25 mouse cellular contexts compared by ENCODE assay signal in genomic region chr14:26035439-26035838, GRCm38 (mm10). TPM values are rescaled to one million over a fixed set of nuclear protein-coding genes. Genes with fewer than 3 reads are reported as not detected.
"Had no signal": no experiment of that assay in that cellular context is flagged by ENCODE, and none has a peak within 500 bp of the region (broad histone marks: within the 10 kb centered on the region; RNA-seq: fewer than 3 reads in every experiment).

No protein-coding gene starts in this region.

RNA-seq across cellular contexts. Expression of gene Gm9780, which starts 7.1 kb away (rescaled TPM):
- polyA plus RNA-seq: limb, embryonic 10.5 days; limb, embryonic 11.5 days; limb, embryonic 12.5 days; macrophage had no signal

RNA-seq across cellular contexts. Expression of gene Tmem254c, which starts 31.7 kb away (rescaled TPM):
- polyA plus RNA-seq: macrophage had no signal

RNA-seq across cellular contexts. Expression of gene Cphx2, which starts 45.9 kb away (rescaled TPM):
- polyA plus RNA-seq: limb, embryonic 10.5 days; limb, embryonic 11.5 days; limb, embryonic 12.5 days; limb, embryonic 13.5 days; limb, embryonic 14.5 days; limb, embryonic 15.5 days; liver, embryonic 11.5 days; liver, embryonic 12.5 days; liver, embryonic 13.5 days; liver, embryonic 14.5 days; liver, embryonic 15.5 days; liver, embryonic 16.5 days; liver, postnatal 0 days; lung, adult 2 months; lung, embryonic 15.5 days; macrophage; midbrain, embryonic 10.5 days; midbrain, embryonic 11.5 days; midbrain, embryonic 12.5 days; midbrain, embryonic 13.5 days; midbrain, embryonic 14.5 days; midbrain, embryonic 15.5 days; midbrain, embryonic 16.5 days; midbrain, postnatal 0 days; myocyte had no signal

RNA-seq across cellular contexts. Expression of gene Cphx3, which starts 46.7 kb away (rescaled TPM):
- polyA plus RNA-seq: limb, embryonic 10.5 days; limb, embryonic 11.5 days; limb, embryonic 12.5 days; limb, embryonic 13.5 days; limb, embryonic 14.5 days; limb, embryonic 15.5 days; liver, embryonic 11.5 days; liver, embryonic 12.5 days; liver, embryonic 13.5 days; liver, embryonic 14.5 days; liver, postnatal 0 days; lung, adult 2 months; lung, embryonic 15.5 days; macrophage; midbrain, embryonic 10.5 days; midbrain, embryonic 11.5 days; midbrain, embryonic 12.5 days; midbrain, embryonic 13.5 days; midbrain, embryonic 14.5 days; midbrain, embryonic 15.5 days; midbrain, embryonic 16.5 days; midbrain, postnatal 0 days had no signal

RNA-seq across cellular contexts. Expression of gene Duxbl1, which starts 57.1 kb away (rescaled TPM):
- polyA plus RNA-seq: liver, embryonic 12.5 days; liver, embryonic 13.5 days; liver, embryonic 15.5 days; liver, embryonic 16.5 days; liver, postnatal 0 days; macrophage; myocyte had no signal
